Mouse (Mus musculus): ENCODE results near the gene Tmem47.

Tmem47 gene

GRCm38 (mm10) chrX:81070210-81070803 lies at the start of gene Tmem47:
TSS of gene Tmem47 (plus strand) at chrX:81070698.
- no peak for DNase-seq (ENCODE audit: extremely low read depth, low read depth)

DNA sequence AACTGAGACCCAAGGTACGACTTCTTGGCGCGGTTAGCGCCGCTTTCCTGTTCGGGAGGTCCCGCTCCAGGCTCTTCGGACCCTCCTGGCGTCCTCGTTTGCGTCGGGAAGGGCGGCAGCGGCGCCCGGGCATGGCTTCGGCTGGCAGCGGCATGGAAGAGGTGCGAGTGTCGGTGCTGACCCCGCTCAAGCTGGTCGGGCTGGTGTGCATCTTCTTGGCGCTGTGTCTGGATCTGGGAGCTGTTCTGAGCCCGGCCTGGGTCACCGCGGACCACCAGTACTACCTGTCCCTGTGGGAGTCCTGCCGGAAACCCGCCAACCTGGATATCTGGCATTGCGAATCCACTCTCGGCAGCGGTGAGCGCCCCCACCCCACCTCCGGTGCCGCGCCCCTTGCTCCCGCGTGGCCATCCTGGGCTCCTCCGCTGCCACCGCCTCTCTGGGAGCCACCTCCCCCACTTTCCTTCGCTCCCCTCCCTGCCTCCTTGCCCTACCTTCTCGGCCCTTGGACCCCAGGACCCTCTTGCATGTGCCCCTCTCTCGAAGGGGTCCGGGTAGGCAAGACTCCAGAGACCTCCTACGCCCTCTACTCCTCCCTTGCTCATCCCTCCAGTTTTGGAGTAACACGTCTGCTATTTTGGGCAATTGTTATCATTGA lies 435 bp downstream of the Tmem47 start:
- DNase-seq (ENCODE audit: extremely low read depth, low read depth) = no peak

DNA sequence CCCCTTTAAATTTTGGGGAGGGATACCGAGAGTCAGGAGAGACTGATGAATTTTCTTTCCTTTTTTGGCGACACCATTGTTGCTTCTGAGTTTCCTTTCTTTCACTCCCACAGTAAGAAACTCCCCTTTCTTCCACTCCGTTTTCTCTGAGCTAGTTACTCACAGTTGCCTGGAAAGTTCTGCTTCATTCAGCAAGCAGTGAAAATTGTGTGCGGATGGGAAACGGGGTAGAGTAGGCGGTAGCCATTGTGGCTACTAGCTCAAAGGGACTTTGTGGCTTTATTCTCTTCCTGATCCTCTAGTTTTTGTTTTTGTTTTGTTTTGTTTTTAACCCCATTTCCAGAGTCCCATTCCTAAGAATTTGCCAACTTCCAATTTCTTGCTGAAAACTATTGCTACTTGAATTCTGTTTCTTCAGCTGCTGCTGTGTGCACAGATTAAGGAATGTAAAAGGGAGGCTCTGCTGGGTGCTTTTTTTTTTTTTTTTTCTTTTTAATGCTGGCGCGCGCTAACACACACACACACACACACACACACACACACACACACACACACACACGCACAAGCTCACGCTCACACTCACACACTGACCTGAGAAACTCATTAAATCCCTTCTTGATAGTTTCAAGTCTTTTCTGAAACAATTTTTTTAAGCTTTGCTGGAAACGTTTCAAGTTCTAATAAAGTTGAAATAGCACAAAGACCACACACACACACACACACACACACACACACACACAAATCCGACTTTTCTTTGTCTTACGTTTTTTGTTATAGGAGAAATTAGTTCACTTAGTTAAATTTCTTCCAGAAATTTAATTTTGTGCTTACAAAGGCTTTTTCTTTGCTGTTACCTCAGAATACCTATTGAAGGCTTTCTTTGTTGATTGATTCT lies 1.5 kb downstream of the Tmem47 start:
- DNase-seq (ENCODE audit: extremely low read depth, low read depth) = no peak

DNA sequence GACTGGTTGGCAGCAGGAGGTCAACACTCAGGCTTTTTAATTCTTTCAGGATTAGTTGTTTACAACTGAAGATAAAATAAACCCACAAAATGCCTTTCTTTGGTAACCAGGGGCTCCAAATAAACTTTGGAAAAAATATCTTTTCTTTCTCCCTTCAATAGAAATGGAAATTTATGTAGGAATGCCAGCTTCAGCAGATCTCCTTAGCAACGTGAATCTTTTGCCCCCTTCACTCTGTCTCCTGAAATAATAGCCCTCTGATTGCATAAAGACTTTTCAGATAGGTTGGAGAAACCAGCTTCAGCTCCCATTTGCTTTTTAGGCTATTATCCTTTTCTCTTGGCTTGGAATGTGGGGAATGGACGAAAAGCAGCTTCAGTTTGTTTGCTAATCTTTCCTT lies 2.2 kb downstream of the Tmem47 start:
- no peak for DNase-seq (ENCODE audit: extremely low read depth, low read depth)

GRCm38 (mm10) chrX:81073834-81074233 lies 3.3 kb downstream of the Tmem47 start:
- no peak for DNase-seq (ENCODE audit: extremely low read depth, low read depth)

GRCm38 (mm10) chrX:81078522-81078921 lies 8.0 kb downstream of the Tmem47 start:
- no peak for DNase-seq (ENCODE audit: extremely low read depth, low read depth)

DNA sequence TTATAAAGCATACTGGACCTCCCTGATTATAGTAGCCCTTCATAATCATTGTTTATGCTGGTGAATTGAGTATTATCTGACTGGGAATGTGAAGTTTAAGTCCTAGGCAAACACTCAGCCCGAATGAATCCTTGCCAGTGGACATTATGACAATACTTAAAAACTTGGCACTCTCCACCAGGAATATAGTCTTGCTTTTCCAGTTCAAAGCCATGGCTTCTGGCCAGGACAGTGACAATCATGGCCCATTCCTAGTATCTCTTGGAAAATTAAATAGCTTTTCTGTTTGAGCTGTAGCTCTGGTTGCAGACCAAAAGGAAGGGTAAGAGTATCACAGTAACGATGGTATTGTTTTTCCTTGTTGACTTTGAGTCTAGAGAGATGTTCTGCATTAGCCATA lies 10.5 kb downstream of the Tmem47 start:
- DNase-seq (ENCODE audit: extremely low read depth, low read depth) = no peak

DNA sequence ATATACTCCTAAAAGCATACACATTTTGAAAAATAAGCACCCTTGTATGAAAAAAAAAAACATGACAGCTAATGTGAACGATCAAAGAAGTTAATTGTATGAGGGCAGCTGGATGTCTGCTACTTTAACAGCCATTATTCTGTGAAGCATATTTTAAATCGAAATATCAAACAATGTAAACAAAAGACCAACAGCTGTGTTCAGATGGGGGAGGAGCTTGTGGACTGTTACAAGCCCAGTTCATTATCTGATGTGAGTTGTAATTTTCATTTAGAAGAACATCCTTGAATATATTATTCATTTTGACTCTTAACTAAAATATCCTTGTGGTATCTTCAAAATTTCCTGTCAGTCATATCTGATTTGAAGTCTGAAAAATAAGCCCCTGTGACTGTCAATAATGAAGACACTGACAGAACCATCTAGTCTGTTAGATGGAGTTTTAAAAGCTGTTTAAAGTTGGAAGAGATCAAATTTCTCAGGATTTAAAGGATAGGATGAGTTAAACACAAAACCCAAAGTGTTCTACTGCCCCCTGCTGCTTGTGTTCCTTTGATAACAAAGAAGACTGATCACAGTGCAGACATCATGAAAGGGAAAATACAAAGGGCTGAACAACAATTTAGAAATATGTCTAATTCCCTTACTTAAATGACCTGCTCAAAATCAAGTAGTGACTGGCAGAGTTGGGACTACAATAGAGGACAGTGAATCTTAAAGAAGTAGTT lies 14.7 kb downstream of the Tmem47 start:
- no peak for DNase-seq (ENCODE audit: extremely low read depth, low read depth)

GRCm38 (mm10) chrX:81147416-81147815 lies 76.9 kb downstream of the Tmem47 start:
- DNase-seq (ENCODE audit: extremely low read depth, low read depth) = no peak

All from MEL-GATA-1-ER (cell line).